Mouse (Mus musculus) myocyte (in vitro differentiated cells): ENCODE measurements around the gene Asb7.

ENCODE experiments used
- CEBPB ChIP-seq: IDR thresholded peaks from 2 replicates; pipeline ENCODE4 v1.6.1; 2011; ENCODE audit warnings: mild to moderate bottlenecking, moderate library complexity; ENCODE audit not compliant: poor library complexity, insufficient read depth, severe bottlenecking
- E2F4 ChIP-seq: IDR thresholded peaks from one replicate; pipeline ENCODE4 v1.6.1; 2011; ENCODE audit warnings: mild to moderate bottlenecking, control low read depth, moderate library complexity; ENCODE audit not compliant: insufficient read depth
- MAX ChIP-seq: IDR thresholded peaks from one replicate; pipeline ENCODE4 v1.6.1; 2011; ENCODE audit warnings: low read depth, mild to moderate bottlenecking, control low read depth
- MYOD1 ChIP-seq, 3 experiments: IDR thresholded peaks; one replicate each; pipeline ENCODE4 v1.6.1; 2011; ENCODE audit warnings: control low read depth in 2 of 3, low read depth in 2 of 3, mild to moderate bottlenecking in 2 of 3, moderate library complexity in 1 of 3; ENCODE audit not compliant: insufficient read length in 2 of 3, control insufficient read depth in 1 of 3
- MYOG ChIP-seq, 3 experiments: IDR thresholded peaks; one replicate each; pipeline ENCODE4 v1.6.1; 2011; ENCODE audit warnings: control low read depth in 2 of 3, low read depth in 2 of 3, mild to moderate bottlenecking in 2 of 3; ENCODE audit not compliant: insufficient read length in 2 of 3, control insufficient read depth in 1 of 3, insufficient read depth in 1 of 3
- POLR2A ChIP-seq: IDR thresholded peaks from one replicate; pipeline ENCODE4 v1.6.1; 2011; ENCODE audit warnings: low read depth, mild to moderate bottlenecking, control low read depth, moderate library complexity; ENCODE audit not compliant: insufficient read length
- POLR2AphosphoS2 ChIP-seq: IDR thresholded peaks from one replicate; pipeline ENCODE4 v1.6.1; 2011; ENCODE audit warnings: low read depth, control low read depth; ENCODE audit not compliant: insufficient read length
- REST ChIP-seq: IDR thresholded peaks from one replicate; pipeline ENCODE4 v1.6.1; 2011; ENCODE audit warnings: mild to moderate bottlenecking, control low read depth, moderate library complexity; ENCODE audit not compliant: insufficient read depth, insufficient read length
- SRF ChIP-seq: IDR thresholded peaks from one replicate; pipeline ENCODE4 v1.6.1; 2011; ENCODE audit warnings: low read depth; ENCODE audit not compliant: control insufficient read depth, insufficient read length
- TCF12 ChIP-seq: IDR thresholded peaks from one replicate; pipeline ENCODE4 v1.6.1; 2011; ENCODE audit warnings: mild to moderate bottlenecking, control low read depth; ENCODE audit not compliant: poor library complexity, insufficient read depth, severe bottlenecking
- USF1 ChIP-seq: IDR thresholded peaks from one replicate; pipeline ENCODE4 v1.6.1; 2011; ENCODE audit warnings: low read depth, mild to moderate bottlenecking, control low read depth, moderate library complexity

DNA sequence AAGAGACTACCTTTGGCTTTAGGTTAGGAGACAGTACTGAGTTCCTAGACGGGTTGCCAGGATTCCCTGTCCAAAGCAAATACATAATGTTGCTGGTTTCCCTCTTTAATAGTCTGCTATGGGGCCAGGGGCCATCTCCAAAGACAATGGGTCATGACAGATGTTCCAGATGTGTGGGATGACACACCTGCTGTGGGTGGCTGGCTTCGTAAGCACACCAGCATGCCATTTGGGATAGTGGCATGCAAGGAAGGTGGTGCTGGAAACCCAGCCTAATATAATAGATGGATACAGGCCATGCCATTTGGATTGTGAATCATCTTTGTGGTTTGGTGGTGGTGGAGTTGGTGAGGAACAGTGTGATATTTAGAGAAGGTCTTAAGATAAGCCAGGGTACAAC lies 39.8 kb upstream of the Asb7 start:
- TF ChIP-seq USF1 (no peak), POLR2A (no peak), POLR2AphosphoS2 (no peak), MAX (no peak), E2F4 (no peak), TCF12 (no peak), CEBPB (no peak), MYOD1 (IDR thresholded peaks at IDR 0.05; ENCODE audit: control insufficient read depth in 1 of 3, insufficient read length in 2 of 3, low read depth in 2 of 3) (peak in 2 of 3 experiments; percentile 93 to 94), REST (no peak), MYOG (IDR thresholded peaks at IDR 0.05; ENCODE audit: control insufficient read depth in 1 of 3, insufficient read depth in 1 of 3, insufficient read length in 2 of 3, low read depth in 2 of 3) (peak in 2 of 3 experiments; percentile 41 to 78), SRF (no peak)
